Mouse (Mus musculus) E14TG2a.4 (cell line): Measurements from ENCODE around the gene Ampd1.

Experiments used
- CTCF ChIP-seq: conservative IDR thresholded peaks from 2 replicates; pipeline ENCODE4 v1.5.1; 2014; ENCODE audit warnings: low read length
- NANOG ChIP-seq: IDR thresholded peaks from 2 replicates; pipeline ENCODE4 v1.6.1; 2014; ENCODE audit warnings: borderline replicate concordance, low read length, mixed read lengths
- POU5F1 ChIP-seq: IDR thresholded peaks from 2 replicates; pipeline ENCODE4 v1.6.1; 2014; ENCODE audit warnings: low read length, borderline replicate concordance

GRCm38 (mm10) chr3:103040861-103041379 is 32.9 kb upstream of the Ampd1 start:
- TF ChIP-seq CTCF (no peak), POU5F1 (no peak), NANOG (no peak)
